Mouse (Mus musculus): ENCODE data around the gene Efs.
"Not testable (repeated sequence)": the region's sequence is repeated elsewhere in the genome, so short reads cannot be mapped to it uniquely, and the experiment has no call there.

Efs gene

GRCm38 (mm10) chr14:54925349-54926342 lies at the start of gene Efs:
Efs (minus strand) TSS chr14:54926126.
- in situ Hi-C loops (cut with MboI; ENCODE audit: low pct_unique_long_range_greater_than_20kb in 1 of 2, low sequenced_read_pairs in 2 of 2, unreplicated experiment in 1 of 2), result no loop called here

- in situ Hi-C loops (cut with MboI; ENCODE audit: low pct_unique_long_range_greater_than_20kb in 1 of 2, low sequenced_read_pairs in 2 of 2, unreplicated experiment in 1 of 2), result no loop called here
Observed at GRCm38 (mm10) chr14:54974068-54974791, 48.3 kb upstream of the Efs start.

- in situ Hi-C loops (cut with MboI; ENCODE audit: low pct_unique_long_range_greater_than_20kb in 1 of 2, low sequenced_read_pairs in 2 of 2, unreplicated experiment in 1 of 2), result not testable (repeated sequence)
Observed at GRCm38 (mm10) chr14:54972786-54973185, 46.9 kb upstream of the Efs start.

GRCm38 (mm10) chr14:54968344-54968743 lies 42.4 kb upstream of the Efs start:
- in situ Hi-C loops (cut with MboI; ENCODE audit: low pct_unique_long_range_greater_than_20kb in 1 of 2, low sequenced_read_pairs in 2 of 2, unreplicated experiment in 1 of 2), result no loop called here

GRCm38 (mm10) chr14:54967874-54968273 lies 41.9 kb upstream of the Efs start:
- in situ Hi-C loops (cut with MboI; ENCODE audit: low pct_unique_long_range_greater_than_20kb in 1 of 2, low sequenced_read_pairs in 2 of 2, unreplicated experiment in 1 of 2), result no loop called here

GRCm38 (mm10) chr14:54966320-54966977 lies 40.5 kb upstream of the Efs start, which contains the start of gene Myh6:
Myh6 (minus strand) TSS chr14:54966927.
- in situ Hi-C loops (cut with MboI; ENCODE audit: low pct_unique_long_range_greater_than_20kb in 1 of 2, low sequenced_read_pairs in 2 of 2, unreplicated experiment in 1 of 2), result no loop called here

- in situ Hi-C loops (cut with MboI; ENCODE audit: low pct_unique_long_range_greater_than_20kb in 1 of 2, low sequenced_read_pairs in 2 of 2, unreplicated experiment in 1 of 2), result no loop called here
Observed at GRCm38 (mm10) chr14:54965631-54966030, 39.7 kb upstream of the Efs start.

- in situ Hi-C loops (cut with MboI; ENCODE audit: low pct_unique_long_range_greater_than_20kb in 1 of 2, low sequenced_read_pairs in 2 of 2, unreplicated experiment in 1 of 2), result no loop called here
Observed at GRCm38 (mm10) chr14:54965044-54965443, 39.1 kb upstream of the Efs start.

- in situ Hi-C loops (cut with MboI; ENCODE audit: low pct_unique_long_range_greater_than_20kb in 1 of 2, low sequenced_read_pairs in 2 of 2, unreplicated experiment in 1 of 2), result no loop called here
Observed at GRCm38 (mm10) chr14:54963727-54964126, 37.8 kb upstream of the Efs start.

GRCm38 (mm10) chr14:54962714-54963113 lies 36.8 kb upstream of the Efs start:
- in situ Hi-C loops (cut with MboI; ENCODE audit: low pct_unique_long_range_greater_than_20kb in 1 of 2, low sequenced_read_pairs in 2 of 2, unreplicated experiment in 1 of 2), result no loop called here

GRCm38 (mm10) chr14:54961487-54961886 lies 35.6 kb upstream of the Efs start:
- in situ Hi-C loops (cut with MboI; ENCODE audit: low pct_unique_long_range_greater_than_20kb in 1 of 2, low sequenced_read_pairs in 2 of 2, unreplicated experiment in 1 of 2), result no loop called here

GRCm38 (mm10) chr14:54960769-54961168 lies 34.8 kb upstream of the Efs start:
- in situ Hi-C loops (cut with MboI; ENCODE audit: low pct_unique_long_range_greater_than_20kb in 1 of 2, low sequenced_read_pairs in 2 of 2, unreplicated experiment in 1 of 2), result no loop called here

- in situ Hi-C loops (cut with MboI; ENCODE audit: low pct_unique_long_range_greater_than_20kb in 1 of 2, low sequenced_read_pairs in 2 of 2, unreplicated experiment in 1 of 2), result not testable (repeated sequence)
Observed at GRCm38 (mm10) chr14:54959853-54960613, 34.1 kb upstream of the Efs start.

GRCm38 (mm10) chr14:54959197-54959596 lies 33.3 kb upstream of the Efs start:
- in situ Hi-C loops (cut with MboI; ENCODE audit: low pct_unique_long_range_greater_than_20kb in 1 of 2, low sequenced_read_pairs in 2 of 2, unreplicated experiment in 1 of 2), result no loop called here

- in situ Hi-C loops (cut with MboI; ENCODE audit: low pct_unique_long_range_greater_than_20kb in 1 of 2, low sequenced_read_pairs in 2 of 2, unreplicated experiment in 1 of 2), result no loop called here
Observed at GRCm38 (mm10) chr14:54958503-54958902, 32.6 kb upstream of the Efs start.

GRCm38 (mm10) chr14:54956533-54956932 lies 30.6 kb upstream of the Efs start:
- in situ Hi-C loops (cut with MboI; ENCODE audit: low pct_unique_long_range_greater_than_20kb in 1 of 2, low sequenced_read_pairs in 2 of 2, unreplicated experiment in 1 of 2), result no loop called here

GRCm38 (mm10) chr14:54955481-54955880 lies 29.6 kb upstream of the Efs start:
- in situ Hi-C loops (cut with MboI; ENCODE audit: low pct_unique_long_range_greater_than_20kb in 1 of 2, low sequenced_read_pairs in 2 of 2, unreplicated experiment in 1 of 2), result no loop called here

- in situ Hi-C loops (cut with MboI; ENCODE audit: low pct_unique_long_range_greater_than_20kb in 1 of 2, low sequenced_read_pairs in 2 of 2, unreplicated experiment in 1 of 2), result no loop called here
Observed at GRCm38 (mm10) chr14:54954474-54954873, 28.5 kb upstream of the Efs start.
